In the genomic region with DNA sequence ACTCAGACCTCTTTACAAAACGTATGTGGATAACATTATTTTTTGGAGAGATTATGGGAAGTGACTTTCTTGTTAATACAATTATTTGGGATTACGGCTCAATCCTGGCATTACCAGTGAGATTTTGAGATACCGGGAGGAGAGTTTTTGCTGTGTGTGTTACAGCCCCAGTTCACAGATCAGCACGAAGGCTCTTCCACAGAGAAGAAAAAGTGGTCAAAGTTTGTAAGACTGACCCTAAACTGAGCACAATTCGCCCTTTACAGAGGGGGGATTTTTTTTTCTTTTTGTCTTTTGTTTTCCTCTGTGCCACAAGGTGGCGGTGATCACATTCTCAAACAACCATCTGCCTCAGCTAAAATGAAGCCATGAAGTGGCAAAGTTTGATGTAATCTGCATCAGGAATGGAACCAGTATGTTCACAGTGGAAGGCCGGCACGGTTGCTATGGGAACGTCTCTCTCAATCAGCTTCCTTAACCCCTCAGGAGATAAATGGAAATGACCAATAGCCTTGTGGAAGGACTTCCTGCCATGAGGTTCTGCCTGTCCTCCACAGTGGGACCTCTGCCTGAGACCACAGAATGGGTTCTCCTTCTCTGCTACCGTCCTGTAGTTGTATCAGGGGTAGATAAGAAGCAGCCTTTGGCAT, we compare ENCODE assay signal across 9 mouse cellular contexts.
DNase-seq lines count a peak whose midpoint lies in the region; ATAC-seq and TF ChIP-seq lines count a peak whose summit lies in the region.
"Had no signal": no experiment of that assay in that cellular context is flagged by ENCODE, and none has a peak within 500 bp of the region (broad histone marks: within the 10 kb centered on the region; RNA-seq: fewer than 3 reads in every experiment).

No protein-coding gene starts in this region.

- TF ChIP-seq CTCF in heart, postnatal 0 days (IDR thresholded peaks at IDR 0.05; ENCODE audit: low read depth), result peak; percentile 66

- H3K36me3 ChIP-seq in embryonic facial prominence, embryonic 11.5 days (replicated peaks; ENCODE audit: control insufficient read depth, insufficient read depth, low read depth, low read length), result no peaks in the 10 kb centered on the region
- no peaks in the 10 kb centered on the region for H3K36me3 ChIP-seq in heart, postnatal 0 days (replicated peaks; ENCODE audit: control insufficient read depth, insufficient read depth, low read length)
- H3K36me3 ChIP-seq in lung, embryonic 15.5 days, result no peaks in the 10 kb centered on the region
- H3K36me3 ChIP-seq: limb, embryonic 13.5 days had no signal

- no peak for TF ChIP-seq EP300 in heart, postnatal 0 days (IDR thresholded peaks at IDR 0.05; ENCODE audit: low read depth)

- DNase-seq in ovary, postnatal 36 days (ENCODE audit: low spot score), result peak; percentile 19
- DNase-seq in ovary, postnatal 10 days (ENCODE audit: low spot score), result no peak
- peak; percentile 90 for DNase-seq in embryonic facial prominence, embryonic 11.5 days (ENCODE audit: low spot score)
- peak; percentile 81 for DNase-seq in heart, postnatal 0 days (ENCODE audit: low spot score)
- peak; percentile 65 to 78 for DNase-seq in kidney, postnatal 4 days
- DNase-seq in retina, postnatal 1 day, result peak; percentile 96

- ATAC-seq in embryonic facial prominence, embryonic 11.5 days (replicated peaks; ENCODE audit: insufficient number of reproducible peaks, low FRiP score, low TSS enrichment, low read depth), result peak; percentile 71; the same call in 1 of the 2 replicates
- peak; percentile 50; the same call in 1 of the 2 replicates for ATAC-seq in heart, postnatal 0 days (ENCODE audit: insufficient read depth, low read depth)
- peak; percentile 60; the same call in 1 of the 2 replicates for ATAC-seq in lung, embryonic 15.5 days (ENCODE audit: borderline replicate concordance, extremely low read depth, low FRiP score, low TSS enrichment)
- ATAC-seq in megakaryocyte, adult 5-6 weeks (ENCODE audit: poor library complexity, severe bottlenecking), result no peak

- peaks cover 4% of the 10 kb centered on the region; the same call in 1 of the 2 replicates for H3K4me1 ChIP-seq in embryonic facial prominence, embryonic 11.5 days (ENCODE audit: control insufficient read depth, insufficient read depth, low read length)
- H3K4me1 ChIP-seq in heart, postnatal 0 days (ENCODE audit: control insufficient read depth, insufficient read depth), result peaks cover 5% of the 10 kb centered on the region; the same call in 1 of the 2 replicates
- H3K4me1 ChIP-seq in lung, embryonic 15.5 days, result 0 out of 2 replicates have a peak, but pooled peaks cover 3% of the 10 kb centered on the region

- peaks cover 3% of the 10 kb centered on the region; the same call in 1 of the 2 replicates for H3K9me3 ChIP-seq in embryonic facial prominence, embryonic 11.5 days (replicated peaks; ENCODE audit: control insufficient read depth, low read length)
- 0 out of 2 replicates have a peak, but pooled peaks cover 7% of the 10 kb centered on the region for H3K9me3 ChIP-seq in heart, postnatal 0 days (replicated peaks; ENCODE audit: control insufficient read depth, low read length)
- H3K9me3 ChIP-seq in lung, embryonic 15.5 days, result no peaks in the 10 kb centered on the region

- WGBS in embryonic facial prominence, embryonic 11.5 days, result 19% methylated on average over 10 of the region's 10 CpGs
- 14% methylated on average over 10 of the region's 10 CpGs for WGBS in heart, postnatal 0 days
- WGBS in lung, embryonic 15.5 days, result 18% methylated on average over 10 of the region's 10 CpGs

- no peak overlapping the region for H3K4me2 ChIP-seq in embryonic facial prominence, embryonic 11.5 days (ENCODE audit: low read depth, low read length)
- no peak overlapping the region for H3K4me2 ChIP-seq in heart, postnatal 0 days (ENCODE audit: low read depth, low read length)
- H3K4me2 ChIP-seq in lung, embryonic 15.5 days, result no peak overlapping the region
- H3K4me2 ChIP-seq: limb, embryonic 13.5 days had no signal

- no peaks in the 10 kb centered on the region for H3K27me3 ChIP-seq in embryonic facial prominence, embryonic 11.5 days (ENCODE audit: control insufficient read depth, insufficient read depth, low read length)
- H3K27me3 ChIP-seq in heart, postnatal 0 days (ENCODE audit: control insufficient read depth, insufficient read depth, low read length), result no peaks in the 10 kb centered on the region
- 0 out of 2 replicates have a peak, but pooled peaks cover 3% of the 10 kb centered on the region for H3K27me3 ChIP-seq in lung, embryonic 15.5 days
- H3K27me3 ChIP-seq: limb, embryonic 13.5 days had no signal

- H3K4me3 ChIP-seq in embryonic facial prominence, embryonic 11.5 days (ENCODE audit: low read depth, low read length), result no peak overlapping the region
- H3K4me3 ChIP-seq in heart, postnatal 0 days (ENCODE audit: low read depth, low read length), result no peak overlapping the region
- no peak overlapping the region for H3K4me3 ChIP-seq in lung, embryonic 15.5 days
- H3K4me3 ChIP-seq: limb, embryonic 13.5 days had no signal

- no peak overlapping the region for H3K27ac ChIP-seq in embryonic facial prominence, embryonic 11.5 days (replicated peaks; ENCODE audit: low read depth, low read length)
- no peak overlapping the region for H3K27ac ChIP-seq in heart, postnatal 0 days (ENCODE audit: low read depth)
- H3K27ac ChIP-seq in lung, embryonic 15.5 days, result no peak overlapping the region
- H3K27ac ChIP-seq: limb, embryonic 13.5 days had no signal

- no peak overlapping the region for H3K9ac ChIP-seq in embryonic facial prominence, embryonic 11.5 days (replicated peaks; ENCODE audit: low read length)
- H3K9ac ChIP-seq in heart, postnatal 0 days (replicated peaks; ENCODE audit: low read depth, low read length), result no peak overlapping the region
- H3K9ac ChIP-seq in lung, embryonic 15.5 days, result no peak overlapping the region
- H3K9ac ChIP-seq: limb, embryonic 13.5 days had no signal
